Mouse (Mus musculus): ENCODE results near the gene Cacybp.
A peak's percentile ranks its signal among the peaks of the same experiment; 100 is the strongest.

The Cacybp gene

GRCm38 (mm10) chr1:160212703-160213669 lies at the start of gene Cacybp:
Cacybp (minus strand) TSS chr1:160212875.
- DNase-seq (ENCODE audit: low spot score in 2 of 2): peak; percentile 99 to 100

DNA sequence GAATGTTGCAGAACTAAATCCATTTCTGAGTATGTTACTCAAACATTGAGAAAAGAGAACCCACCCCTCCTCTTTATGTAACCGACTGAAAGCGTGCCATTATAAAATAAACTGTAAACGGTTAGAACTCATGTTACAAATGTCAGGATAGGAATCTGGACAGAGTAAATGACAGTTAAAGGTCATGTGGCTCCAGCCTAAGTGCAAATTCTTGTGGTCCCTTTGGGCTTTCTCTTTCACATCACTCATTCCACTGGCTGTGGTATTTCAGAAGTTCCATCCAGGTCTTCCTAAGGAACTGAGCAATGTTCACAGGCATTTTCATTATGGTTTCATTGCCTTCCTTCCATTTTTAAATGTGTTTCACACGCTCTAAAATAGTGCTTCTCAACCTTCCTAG lies 49.7 kb upstream of the Cacybp start:
- no peak for DNase-seq (ENCODE audit: low spot score in 2 of 2)

DNA sequence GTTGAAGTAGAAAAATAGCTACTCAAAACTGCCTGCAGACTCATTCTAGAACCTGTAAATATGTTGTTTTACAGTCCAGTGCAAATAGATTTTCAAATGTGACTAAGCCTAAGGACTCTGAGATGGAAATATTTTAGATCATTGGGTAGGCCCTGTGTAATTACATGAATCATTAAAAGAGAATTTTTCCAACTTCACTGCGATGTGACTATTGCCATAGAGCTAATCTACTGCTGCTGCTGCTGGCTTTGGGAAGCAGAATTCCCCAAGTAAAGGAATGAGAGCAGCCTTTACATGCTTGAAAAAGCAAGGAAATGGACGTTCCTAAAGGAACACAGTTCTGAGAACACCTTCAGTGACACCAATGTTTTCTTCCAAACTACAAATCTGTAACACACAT lies 49.2 kb upstream of the Cacybp start:
- DNase-seq (ENCODE audit: low spot score in 2 of 2): no peak

DNA sequence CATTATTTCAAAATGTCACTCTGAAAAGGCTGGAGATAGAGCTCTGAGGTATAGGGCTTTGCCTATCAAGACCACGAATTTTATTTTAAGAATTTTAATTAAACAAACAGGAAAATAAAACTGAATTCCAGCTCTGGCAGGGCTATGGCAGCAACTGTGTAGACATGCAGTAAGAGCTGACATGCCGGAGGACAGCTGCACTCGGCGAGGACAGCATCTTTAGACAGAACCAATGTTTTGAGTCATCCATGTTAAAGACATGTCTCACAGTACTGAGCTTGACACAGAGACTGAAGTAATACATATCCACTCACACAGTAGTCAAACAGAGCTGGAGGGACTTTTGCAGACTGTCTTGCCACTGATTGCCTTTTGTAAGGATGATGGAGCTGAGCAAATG lies 47.9 kb upstream of the Cacybp start:
- no peak for DNase-seq (ENCODE audit: low spot score in 2 of 2)

DNA sequence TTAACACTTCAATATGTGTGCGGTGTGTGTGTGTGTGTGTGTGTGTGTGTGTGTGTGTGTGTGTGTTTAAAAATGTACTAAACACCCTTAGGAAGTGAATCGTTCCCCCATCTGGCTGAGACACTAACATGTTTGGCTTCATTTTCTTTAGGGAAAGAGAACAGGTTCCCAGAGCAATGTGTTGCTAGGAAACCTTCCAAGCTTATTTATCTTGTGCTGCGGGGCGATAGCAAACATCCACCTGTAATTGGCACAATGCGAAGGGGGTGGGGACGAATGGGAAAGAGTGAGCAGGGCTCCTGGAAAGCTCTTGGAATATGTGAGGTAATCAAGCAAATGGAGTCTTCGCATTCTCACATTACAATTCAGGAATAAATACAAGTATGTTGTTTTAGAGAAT lies 47.2 kb upstream of the Cacybp start:
- DNase-seq (ENCODE audit: low spot score in 2 of 2): no peak

GRCm38 (mm10) chr1:160253108-160253507 lies 40.4 kb upstream of the Cacybp start:
- no peak for DNase-seq (ENCODE audit: low spot score in 2 of 2)

DNA sequence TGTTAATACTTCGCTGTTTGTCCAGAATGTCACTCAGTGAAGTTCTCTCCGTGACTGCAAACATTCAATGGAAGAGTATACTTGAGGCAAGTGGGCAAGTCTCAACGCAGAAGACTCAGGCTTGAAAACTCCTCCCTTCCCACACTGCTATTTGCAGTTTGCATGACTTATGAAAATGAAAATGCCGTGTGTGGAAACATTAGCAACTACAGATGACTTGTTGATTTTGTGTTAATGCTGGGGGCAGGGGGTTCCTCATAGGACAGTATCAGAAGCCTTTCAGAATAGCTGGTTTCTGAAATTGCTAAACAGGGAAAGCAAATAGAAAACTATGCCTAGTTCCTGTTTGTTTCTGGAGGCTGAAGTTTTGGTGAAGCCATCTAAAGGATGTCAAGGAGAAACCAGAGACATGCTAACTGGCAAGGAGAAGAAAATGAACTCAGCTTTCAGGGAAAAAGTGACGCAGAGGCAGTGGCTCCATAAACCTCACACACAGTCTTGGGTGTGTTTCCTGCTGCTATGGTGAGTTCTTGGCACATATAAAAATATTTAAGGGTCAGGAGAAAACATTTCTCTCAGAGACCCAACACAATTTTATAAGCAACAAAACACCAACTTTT lies 38.8 kb upstream of the Cacybp start:
- DNase-seq (ENCODE audit: low spot score in 2 of 2): no peak

GRCm38 (mm10) chr1:160250782-160251181 lies 38.1 kb upstream of the Cacybp start:
- DNase-seq (ENCODE audit: low spot score in 2 of 2): no peak

GRCm38 (mm10) chr1:160249786-160250185 lies 37.1 kb upstream of the Cacybp start:
- DNase-seq (ENCODE audit: low spot score in 2 of 2): no peak

DNA sequence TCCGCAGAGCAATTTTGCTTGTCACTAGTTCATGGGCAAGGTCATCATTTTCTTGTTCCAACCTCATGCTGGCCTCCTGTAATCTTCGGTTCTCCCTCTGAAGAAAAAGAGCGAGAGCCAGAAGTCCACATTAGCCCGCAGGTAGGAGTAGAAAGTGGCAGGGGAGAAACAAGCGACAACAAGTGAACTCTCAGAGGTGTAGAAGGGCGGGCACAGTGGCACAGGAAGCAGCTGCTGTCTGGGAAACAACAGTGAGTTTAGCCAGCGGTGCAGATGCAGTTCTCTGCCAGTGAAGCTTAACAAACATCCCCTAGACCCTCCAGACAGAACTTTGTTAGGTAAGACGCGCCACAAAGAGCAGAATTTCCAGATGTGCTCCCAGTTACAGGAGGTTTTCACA lies 34.8 kb upstream of the Cacybp start:
- DNase-seq (ENCODE audit: low spot score in 2 of 2): no peak

- no peak for DNase-seq (ENCODE audit: low spot score in 2 of 2)
These were observed 34.2 kb upstream of the Cacybp start for GRCm38 (mm10) chr1:160246844-160247243.

- DNase-seq (ENCODE audit: low spot score in 2 of 2): no peak
These were observed 33.3 kb upstream of the Cacybp start for GRCm38 (mm10) chr1:160245954-160246353.

DNA sequence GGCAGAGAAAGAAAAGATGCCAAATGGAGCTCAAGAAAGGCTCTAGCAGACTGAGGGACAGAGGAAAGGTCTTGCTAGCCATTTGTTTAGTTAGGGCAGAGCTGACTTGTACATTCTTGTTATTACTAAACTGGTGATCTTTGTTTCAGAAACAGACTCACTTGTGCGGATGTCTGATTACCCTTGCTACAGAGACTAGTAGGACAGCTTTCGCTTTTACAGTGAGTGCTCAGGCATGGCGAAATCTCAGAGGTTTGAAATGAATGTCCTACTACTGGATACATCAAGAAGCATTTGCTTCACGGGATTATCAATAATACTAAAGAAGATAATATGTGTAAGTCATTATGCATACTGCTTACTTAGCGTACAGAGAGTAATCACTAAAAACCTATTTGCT lies 32.0 kb upstream of the Cacybp start:
- no peak for DNase-seq (ENCODE audit: low spot score in 2 of 2)

DNA sequence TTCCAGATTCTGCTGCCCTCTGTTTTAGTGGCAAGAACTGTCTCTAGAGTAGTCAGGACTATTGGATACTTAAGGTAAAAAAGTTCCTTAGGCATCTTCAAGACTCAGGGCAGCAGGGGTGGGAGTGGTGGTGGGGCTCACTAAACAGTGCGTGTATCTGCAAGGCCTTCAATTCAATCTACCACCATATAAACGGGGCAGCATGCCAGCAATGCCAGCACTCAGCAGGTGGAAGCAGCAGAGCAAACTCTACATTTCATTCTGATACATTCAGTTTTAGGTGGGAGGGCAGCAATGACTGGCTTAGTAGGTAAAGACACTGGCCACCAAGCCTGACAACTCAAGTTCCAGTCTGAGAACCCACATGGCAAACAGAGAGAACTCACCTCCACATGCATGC lies 27.4 kb upstream of the Cacybp start:
- DNase-seq (ENCODE audit: low spot score in 2 of 2): no peak

GRCm38 (mm10) chr1:160238852-160239443 lies 26.3 kb upstream of the Cacybp start:
- DNase-seq (ENCODE audit: low spot score in 2 of 2): no peak

GRCm38 (mm10) chr1:160237981-160238380 lies 25.3 kb upstream of the Cacybp start:
- no peak for DNase-seq (ENCODE audit: low spot score in 2 of 2)

DNA sequence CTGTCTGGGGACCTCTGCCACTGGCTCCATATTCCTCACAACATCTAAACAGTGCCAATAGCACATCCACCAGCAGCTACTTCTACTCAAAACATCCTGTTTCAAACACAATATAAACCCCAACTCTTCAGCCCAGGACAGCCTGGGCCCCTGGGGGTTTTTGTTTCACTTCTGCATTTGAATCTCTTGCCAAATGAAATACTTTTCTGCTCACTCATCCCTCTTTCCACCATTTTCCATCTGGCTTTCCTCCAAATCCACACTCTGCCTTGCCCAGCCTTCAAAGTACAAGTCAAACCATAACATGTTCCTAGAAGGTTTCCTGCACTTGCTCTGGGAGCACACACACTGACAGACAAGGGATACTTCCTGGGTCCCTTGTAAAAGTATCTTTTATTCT lies 21.2 kb upstream of the Cacybp start:
- DNase-seq (ENCODE audit: low spot score in 2 of 2): no peak

GRCm38 (mm10) chr1:160232113-160232512 lies 19.4 kb upstream of the Cacybp start:
- no peak for DNase-seq (ENCODE audit: low spot score in 2 of 2)

GRCm38 (mm10) chr1:160231013-160231412 lies 18.3 kb upstream of the Cacybp start:
- DNase-seq (ENCODE audit: low spot score in 2 of 2): no peak

DNA sequence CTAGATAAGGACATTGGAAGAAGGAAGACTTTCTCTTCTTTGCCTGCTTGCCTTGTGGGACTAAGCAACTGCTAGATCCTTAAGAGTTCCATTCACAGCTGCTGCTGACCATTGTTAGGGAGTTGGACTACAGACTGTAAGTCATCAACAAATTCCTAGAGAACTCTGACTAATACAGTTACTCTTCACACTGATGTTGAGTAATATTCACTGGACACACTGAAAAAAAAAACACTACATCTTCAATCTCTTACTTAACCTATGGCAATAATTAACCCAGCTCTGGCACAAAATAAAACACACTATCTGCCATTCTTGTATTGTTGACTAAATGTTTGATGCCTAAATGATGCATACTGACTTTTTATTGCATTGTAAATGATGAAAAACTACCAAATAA lies 15.2 kb upstream of the Cacybp start:
- no peak for DNase-seq (ENCODE audit: low spot score in 2 of 2)

GRCm38 (mm10) chr1:160227196-160227595 lies 14.5 kb upstream of the Cacybp start:
- DNase-seq (ENCODE audit: low spot score in 2 of 2): no peak

- DNase-seq (ENCODE audit: low spot score in 2 of 2): no peak
These were observed 11.4 kb upstream of the Cacybp start for GRCm38 (mm10) chr1:160224093-160224492.

DNA sequence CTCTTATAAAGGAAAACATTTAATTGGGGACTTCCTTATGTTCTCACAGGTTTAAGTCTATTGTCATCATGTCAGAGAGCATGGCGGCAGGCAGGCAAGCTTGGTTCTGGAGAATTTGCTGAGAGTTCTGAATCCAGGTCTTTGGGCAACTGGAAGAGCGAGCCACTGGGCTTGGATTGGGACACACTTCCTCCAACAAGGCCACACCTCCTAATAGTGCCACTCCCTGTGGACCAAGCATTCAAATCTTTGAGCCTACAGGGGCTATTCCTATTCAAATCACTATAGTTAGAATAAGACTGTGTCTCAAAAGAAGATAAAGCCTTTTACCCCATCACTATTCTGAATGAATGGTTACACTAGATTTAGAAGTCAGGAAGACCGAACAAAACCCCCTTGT lies 5.2 kb upstream of the Cacybp start:
- DNase-seq (ENCODE audit: low spot score in 2 of 2): no peak

Measured in frontal cortex, postnatal 14 days (tissue).